Mouse (Mus musculus) adipose tissue, adult 10 weeks (tissue): ENCODE results near the gene Vmn1r204. TPM values are rescaled to one million over a fixed set of nuclear protein-coding genes. Genes with fewer than 3 reads are reported as not detected.

Source experiments
- polyA plus RNA-seq: library from polyadenylated mRNA; stranded (reverse); fragments of 350-450 nt; fragmentation: Illumina TruSeq; extraction: RNeasy Lipid Tissue Mini Kit (QIAGEN cat#74804); gene quantifications from one replicate; pipeline ENCODE4 v1.2.3, GENCODE M21; 2014; ENCODE audit warnings: low read depth, low replicate concordance

Gene Vmn1r204
- not detected for polyA plus RNA-seq

GRCm38 (mm10) chr13:22552898-22553297, at the start of gene Vmn1r204:
Gene Vmn1r204, plus strand, starts transcription at chr13:22553198.

GRCm38 (mm10) chr13:22505281-22505680, 47.7 kb upstream of the Vmn1r204 start, which contains the start of gene Vmn1r202:
Gene Vmn1r202, minus strand, starts transcription at chr13:22505381.

GRCm38 (mm10) chr13:22517814-22518213, 35.2 kb upstream of the Vmn1r204 start, which contains the start of gene Vmn1r203:
Gene Vmn1r203, plus strand, starts transcription at chr13:22518114.

GRCm38 (mm10) chr13:22592900-22593299, 39.9 kb downstream of the Vmn1r204 start, which contains the start of gene Vmn1r205:
Gene Vmn1r205, minus strand, starts transcription at chr13:22593000.

Other genes starting within 250 kb of the Vmn1r204 start
- not detected for gene Vmn1r197, start 228.6 kb upstream of the Vmn1r204 start, polyA plus RNA-seq
- gene Vmn1r198, start 202.8 kb upstream of the Vmn1r204 start, polyA plus RNA-seq = not detected
- not detected for gene Vmn1r199, start 173.4 kb upstream of the Vmn1r204 start, polyA plus RNA-seq
- not detected for gene Vmn1r200, start 162.8 kb upstream of the Vmn1r204 start, polyA plus RNA-seq
- not detected for gene Vmn1r201, start 81.3 kb upstream of the Vmn1r204 start, polyA plus RNA-seq
- gene Vmn1r202, start 47.8 kb upstream of the Vmn1r204 start, polyA plus RNA-seq = not detected
- gene Vmn1r203, start 35.1 kb upstream of the Vmn1r204 start, polyA plus RNA-seq = not detected
- gene Vmn1r205, start 39.8 kb downstream of the Vmn1r204 start, polyA plus RNA-seq = not detected
- gene Vmn1r206, start 71.1 kb downstream of the Vmn1r204 start, polyA plus RNA-seq = not detected
- gene Vmn1r207-ps, start 176.4 kb downstream of the Vmn1r204 start, polyA plus RNA-seq = not detected
- gene Vmn1r208, start 224.2 kb downstream of the Vmn1r204 start, polyA plus RNA-seq = not detected